Mouse (Mus musculus) neutrophil, adult 83 days (primary cell): ENCODE results near the gene Psap. TPM values are rescaled to one million over a fixed set of nuclear protein-coding genes. Genes with fewer than 3 reads are reported as not detected.

Source experiments
- total RNA-seq, 2 experiments: library from RNA; stranded (reverse); gene quantifications; one replicate each; pipeline ENCODE4 v1.2.4; 2023

The Psap gene
- total RNA-seq = 1,000 to 10,000 TPM; 1,888 to 2,148 TPM

DNA sequence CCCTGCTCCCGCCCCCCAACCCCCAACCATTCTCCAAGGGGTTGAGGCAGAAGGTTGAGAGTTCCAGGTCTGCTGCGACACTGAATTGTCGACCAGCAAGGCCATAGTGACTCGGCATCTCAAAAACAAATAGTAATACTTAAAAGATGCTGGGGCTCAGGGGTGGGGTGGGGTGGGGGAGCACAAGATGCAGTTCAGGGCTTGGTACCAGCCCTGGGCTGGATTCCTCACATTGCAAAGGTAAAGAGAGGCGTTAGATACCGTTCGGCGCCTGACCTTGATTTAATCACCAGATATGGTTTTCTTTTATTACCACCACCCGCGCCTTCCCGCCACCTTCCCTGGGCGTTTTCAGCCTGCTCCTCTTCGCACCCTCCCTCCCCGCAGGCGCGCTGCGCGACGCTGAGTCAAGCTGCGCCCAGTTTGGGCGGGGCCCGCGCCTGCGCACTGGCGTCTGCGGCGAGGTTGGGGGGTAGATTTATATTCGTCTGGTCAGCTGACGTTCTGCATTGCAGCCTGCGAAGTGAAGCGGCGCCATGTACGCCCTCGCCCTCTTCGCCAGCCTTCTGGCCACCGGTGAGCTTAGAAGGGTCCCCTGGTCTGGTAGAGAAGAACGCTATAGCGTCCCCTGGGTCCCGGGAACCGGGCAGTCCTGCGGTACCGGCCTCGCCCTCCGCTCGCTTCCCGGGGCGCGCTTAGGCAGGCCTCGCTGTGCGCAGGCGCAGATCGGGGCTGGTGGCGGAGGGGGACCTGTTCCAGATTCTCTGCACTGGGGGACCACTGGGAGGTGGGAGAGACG is at the start of gene Psap:
Gene Psap (plus strand): TSS at position 421 of the 799 bp plus-strand sequence.

DNA sequence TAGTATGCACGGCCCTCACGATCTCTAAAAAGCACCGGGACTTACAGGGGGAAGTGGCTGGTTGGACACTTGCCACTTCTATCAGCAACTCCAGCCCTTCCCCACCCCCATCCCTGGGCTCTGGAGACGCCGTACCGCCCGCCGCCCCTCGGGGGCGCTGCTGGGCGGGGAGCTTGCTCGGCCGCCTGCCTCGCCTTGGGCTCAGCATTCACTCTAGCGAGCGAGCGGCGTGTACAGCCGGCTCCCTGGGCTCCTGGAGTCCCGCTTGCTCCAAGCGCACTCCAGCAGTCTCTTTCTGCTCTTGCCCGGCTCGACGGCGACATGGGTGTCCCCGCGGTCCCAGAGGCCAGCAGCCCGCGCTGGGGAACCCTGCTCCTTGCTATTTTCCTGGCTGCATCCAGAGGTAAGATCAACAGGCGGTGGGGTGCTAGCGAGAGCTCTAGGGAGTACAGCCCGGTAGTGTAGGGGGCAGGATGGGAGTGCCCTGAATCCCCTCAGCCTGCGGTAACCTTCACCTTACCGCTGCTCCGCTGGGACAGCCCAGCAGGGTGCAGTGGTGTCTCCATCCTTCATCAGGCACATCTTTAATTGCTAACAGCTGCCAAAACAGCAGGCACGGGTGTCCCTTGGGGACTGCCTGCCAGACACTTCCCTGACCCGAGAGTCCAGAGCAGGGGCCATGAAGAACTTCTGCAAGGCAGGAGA is 69.4 kb downstream of the Psap start, which contains the start of gene Vsir:
Gene Vsir (plus strand): TSS at position 151 of the 705 bp plus-strand sequence.

Other genes starting within 250 kb of the Psap start
- gene Spock2, start 171.4 kb upstream of the Psap start, total RNA-seq = under 1 TPM; 0.53 to 0.68 TPM
- gene Chst3, start 58.4 kb upstream of the Psap start, total RNA-seq = 1 to 10 TPM in 1 of 2 experiments, under 1 TPM in 1; 0.88 to 1.1 TPM
- gene Vsir, start 69.2 kb downstream of the Psap start, total RNA-seq = 100 to 1,000 TPM; 646 to 653 TPM
- 1 to 10 TPM; 3.3 to 5.1 TPM for gene Gm17455, start 122.1 kb downstream of the Psap start, total RNA-seq